Mouse (Mus musculus) midbrain, embryonic 15.5 days (tissue): Measurements from ENCODE around the gene Arl15. TPM values are rescaled to one million over a fixed set of nuclear protein-coding genes. Genes with fewer than 3 reads are reported as not detected.

Source experiments
- polyA plus RNA-seq: library from polyadenylated mRNA; unstranded; fragments of >200 nt; fragmentation: Nextera tagmentation; extraction: Ambion mirVana; gene quantifications from 2 replicates; pipeline ENCODE4 v1.2.1, GENCODE M21; 2015

The Arl15 gene
- polyA plus RNA-seq, 1 experiment from 2014 or later = 18.5 TPM

Other genes starting within 250 kb of the Arl15 start
- gene Snx18, start 175.9 kb upstream of the Arl15 start, polyA plus RNA-seq = 9.0 and 10.6 TPM in 2 replicates
- 0.46 TPM in 1 of 2 replicates, not detected in the other for gene Hspb3, start 130.8 kb upstream of the Arl15 start, polyA plus RNA-seq